Mouse (Mus musculus) Patski (cell line): ENCODE results near the gene Kars. TPM values are rescaled to one million over a fixed set of nuclear protein-coding genes. Genes with fewer than 3 reads are reported as not detected.

Experiments used
- ATAC-seq: fragments of 100-300 bp; one replicate; pipeline ENCODE4 v1.8.0; 2021
- CTCF ChIA-PET: fragments of 350-600 bp; sonication (Branson Sonifier 250); formaldehyde crosslinking; loops from one replicate; lab custom pipeline; 2022; ENCODE audit warnings: inconsistent platforms; lab: Charles Lee
- POLR2A ChIA-PET: fragments of 350-600 bp; sonication (Branson Sonifier 250); formaldehyde crosslinking; loops from one replicate; lab custom pipeline; 2022; ENCODE audit warnings: antibody characterized with exemption, inconsistent platforms; lab: Charles Lee
- DNase-seq: peaks from one replicate; pipeline ENCODE4 v3.0.0-alpha.2; 2011; ENCODE audit warnings: low read depth, low spot score
- H3K27me3 ChIP-seq: fragments of 371-371 bp; one replicate; pipeline ENCODE4 v1.5.1; 2021
- CTCF ChIP-seq: fragments of 100-300 bp; IDR thresholded peaks from one replicate; pipeline ENCODE4 v1.5.1; 2021
- in situ Hi-C: fragments of 300-500 bp; cut with MboI; formaldehyde crosslinking; loops from 3 replicates; pipeline ENCODE4 v1.11.1; 2018; ENCODE audit warnings: low pct_unique_long_range_greater_than_20kb, mixed read lengths
- polyA plus RNA-seq: library from polyadenylated mRNA; unstranded; gene quantifications from one replicate; pipeline ENCODE4 v1.2.3, GENCODE M21; 2021

Gene Kars
- polyA plus RNA-seq, 1 experiment from 2014 or later: 149 TPM

DNA sequence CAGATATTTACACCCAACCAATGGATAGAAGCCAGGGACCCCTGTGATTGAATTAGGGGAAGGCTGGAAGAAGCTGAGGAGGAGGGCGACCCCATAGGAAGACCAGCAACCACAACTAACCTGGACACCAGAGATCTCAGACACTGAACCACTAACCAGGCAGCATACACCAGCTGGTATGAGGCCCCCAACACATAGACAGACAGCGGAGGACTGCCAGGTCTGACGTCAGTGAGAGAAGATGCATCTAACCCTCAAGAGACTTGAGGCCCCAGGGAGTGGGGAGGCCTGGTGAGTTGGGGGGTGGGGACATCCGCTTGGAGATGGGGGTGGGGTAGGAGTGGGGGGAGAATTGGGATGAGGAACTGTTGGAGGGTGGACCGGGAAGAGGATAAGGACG, 19.5 kb upstream of the Kars start:
- in situ Hi-C loops: loop anchor here (25.0 kb wide), 1 partner anchor 1957 kb away; no protein-coding TSS in a partner anchor
- ATAC-seq (no peak), DNase-seq (no peak)
- TF ChIP-seq CTCF: no peak
- ChIA-PET POLR2A (no interaction called here), CTCF (no interaction called here)
- no peaks in the 10 kb centered on the region for H3K27me3 ChIP-seq

DNA sequence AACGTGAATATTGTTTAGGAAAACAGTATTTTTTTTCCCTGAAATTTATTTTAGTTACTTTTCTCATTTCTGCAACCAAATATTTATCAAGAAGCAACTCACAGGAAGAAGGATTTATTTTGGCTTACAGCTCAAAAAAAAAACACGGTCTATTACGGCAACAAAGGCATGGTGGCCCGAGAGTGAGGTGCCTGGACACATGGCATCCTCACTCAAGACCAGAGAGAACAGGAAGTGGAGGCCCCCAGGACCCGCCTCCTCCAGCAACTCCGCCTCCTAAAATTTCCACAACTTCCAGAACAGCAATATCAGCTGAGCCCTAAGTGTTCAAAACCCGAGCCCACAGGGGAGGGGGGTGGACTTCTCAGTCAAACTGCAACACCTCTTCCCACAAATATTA, 18.3 kb upstream of the Kars start:
- no peak for TF ChIP-seq CTCF
- CTCF ChIA-PET: no interaction called here
- DNase-seq (no peak), ATAC-seq (no peak)
- no peaks in the 10 kb centered on the region for H3K27me3 ChIP-seq
- in situ Hi-C loops: loop anchor here (25.0 kb wide), 1 partner anchor 1958 kb away; no protein-coding TSS in a partner anchor
- POLR2A ChIA-PET: no interaction called here

DNA sequence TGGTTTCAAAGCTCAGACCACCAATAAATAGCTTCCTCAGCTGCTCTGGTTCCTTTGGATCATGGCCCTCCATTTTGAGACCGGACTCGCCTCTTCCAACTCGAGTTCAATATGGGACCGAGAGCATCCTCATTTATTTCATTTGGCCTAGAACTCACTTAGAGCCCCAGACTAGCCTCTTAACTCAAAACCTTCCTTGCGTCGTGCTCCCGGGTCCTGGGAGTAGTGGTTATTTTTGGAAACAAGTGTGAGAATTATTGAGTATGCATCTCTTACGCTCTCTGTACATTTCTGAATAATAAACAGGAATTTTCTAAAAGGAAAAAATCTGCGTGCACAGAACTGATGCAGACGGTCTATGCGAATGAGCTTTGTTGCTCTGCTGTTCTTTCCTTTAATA, 3.8 kb upstream of the Kars start, which contains the start of gene Gm6793:
Gene Gm6793, minus strand, starts transcription at position 101 of the 400 bp plus-strand sequence.
- ATAC-seq (no peak), DNase-seq (no peak)
- CTCF ChIA-PET: no interaction called here
- in situ Hi-C loops: no loop called here
- POLR2A ChIA-PET: no interaction called here
- no peaks in the 10 kb centered on the region for H3K27me3 ChIP-seq
- TF ChIP-seq CTCF: no peak

DNA sequence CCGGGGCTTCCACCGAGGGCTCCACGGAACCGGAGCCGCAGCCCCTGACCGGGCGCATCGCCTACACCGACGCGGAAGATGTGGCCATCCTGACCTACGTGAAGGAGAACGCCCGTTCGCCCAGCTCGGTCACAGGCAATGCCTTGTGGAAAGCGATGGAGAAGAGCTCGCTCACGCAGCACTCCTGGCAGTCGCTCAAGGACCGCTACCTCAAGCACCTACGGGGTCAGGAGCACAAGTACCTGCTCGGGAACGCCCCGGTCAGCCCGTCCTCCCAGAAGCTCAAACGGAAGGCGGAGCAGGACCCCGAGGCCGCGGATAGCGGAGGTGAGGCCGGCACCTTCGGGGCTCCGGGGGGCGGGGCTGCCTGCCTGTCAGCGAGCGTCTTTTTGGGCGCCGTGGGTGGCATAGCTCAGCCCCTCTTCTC, 706 bp upstream of the Kars start:
- POLR2A ChIA-PET: interaction anchor here (0.9 kb wide), 2 partner anchors 20 to 28 kb away, joined by 4 read pairs; no protein-coding TSS in a partner anchor
- in situ Hi-C loops: no loop called here
- no peak for DNase-seq

DNA sequence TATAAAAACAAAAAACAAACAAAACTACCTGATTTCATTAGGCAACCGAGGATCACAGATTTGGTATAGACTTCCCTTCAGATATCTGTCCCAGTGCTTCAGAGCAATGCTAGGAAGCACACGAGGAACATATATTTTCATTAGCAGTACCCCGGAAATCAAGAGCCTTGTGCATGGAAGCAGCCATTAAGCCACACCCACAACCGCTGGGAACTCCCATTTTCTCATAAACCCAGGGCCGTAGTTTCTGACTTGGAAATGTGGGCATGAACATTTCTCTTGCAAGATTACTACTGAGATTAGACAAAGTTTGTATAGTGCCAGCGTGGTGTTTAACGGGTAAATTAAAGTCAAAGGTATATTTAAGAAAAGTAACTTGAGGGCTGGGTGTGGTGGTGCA, 1.6 kb downstream of the Kars start:
- no peak for TF ChIP-seq CTCF
- DNase-seq (no peak), ATAC-seq (no peak)
- in situ Hi-C loops: no loop called here
- ChIA-PET POLR2A (no interaction called here), CTCF (no interaction called here)
- no peaks in the 10 kb centered on the region for H3K27me3 ChIP-seq

More for the DNA sequence above, 706 bp upstream of the Kars start:
- no peaks in the 10 kb centered on the region for H3K27me3 ChIP-seq
- TF ChIP-seq CTCF: no peak
- ATAC-seq: peak; percentile 38
- CTCF ChIA-PET: no interaction called here

DNA sequence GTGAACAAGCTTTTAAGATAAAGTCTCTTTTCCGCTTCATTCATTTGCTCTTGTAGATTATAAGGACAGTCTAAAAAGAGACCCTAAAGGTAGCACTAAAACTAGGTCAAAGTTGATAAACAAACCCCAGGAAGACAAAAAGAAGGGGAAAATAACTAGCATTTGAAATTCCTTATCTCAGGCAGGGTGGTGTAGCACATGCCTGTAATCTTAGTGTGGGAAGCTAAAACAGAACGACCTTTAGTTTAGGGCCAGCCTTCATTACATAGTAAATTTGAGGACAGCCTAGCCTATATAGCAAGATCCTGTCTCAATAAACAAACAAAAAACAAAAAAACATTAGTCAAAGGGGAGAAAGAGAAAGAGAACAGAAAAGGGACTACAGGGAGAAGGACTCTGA, 3.5 kb downstream of the Kars start:
- in situ Hi-C loops: no loop called here
- TF ChIP-seq CTCF: no peak
- POLR2A ChIA-PET: no interaction called here
- no peaks in the 10 kb centered on the region for H3K27me3 ChIP-seq
- CTCF ChIA-PET: no interaction called here
- DNase-seq: no peak
- ATAC-seq: no peak

DNA sequence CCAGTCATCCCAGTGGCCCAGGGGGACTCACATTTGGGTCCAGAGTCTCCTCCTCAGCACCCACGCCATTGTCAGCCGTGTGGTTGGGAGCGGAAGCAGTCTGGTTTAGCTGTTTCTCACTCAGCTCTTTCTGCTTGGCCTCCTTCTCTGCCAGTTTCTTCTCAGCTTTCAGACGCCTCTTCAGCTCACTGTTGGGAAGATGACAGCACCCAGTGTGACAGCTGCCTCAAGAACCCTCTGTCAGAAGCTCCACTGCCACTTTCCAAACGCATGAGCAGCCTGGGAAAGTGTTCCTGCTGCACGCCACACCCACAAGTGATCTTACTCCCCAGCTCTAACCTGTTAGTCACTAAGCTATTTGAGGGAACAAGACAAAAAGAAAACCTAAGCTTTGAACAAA, 5.5 kb downstream of the Kars start:
- in situ Hi-C loops: no loop called here
- DNase-seq (no peak), ATAC-seq (no peak)
- H3K27me3 ChIP-seq: no peaks in the 10 kb centered on the region
- TF ChIP-seq CTCF: no peak
- POLR2A ChIA-PET: no interaction called here
- CTCF ChIA-PET: interaction anchor here (0.9 kb wide), 1 partner anchor 15 kb away, joined by 3 read pairs; no protein-coding TSS in a partner anchor

DNA sequence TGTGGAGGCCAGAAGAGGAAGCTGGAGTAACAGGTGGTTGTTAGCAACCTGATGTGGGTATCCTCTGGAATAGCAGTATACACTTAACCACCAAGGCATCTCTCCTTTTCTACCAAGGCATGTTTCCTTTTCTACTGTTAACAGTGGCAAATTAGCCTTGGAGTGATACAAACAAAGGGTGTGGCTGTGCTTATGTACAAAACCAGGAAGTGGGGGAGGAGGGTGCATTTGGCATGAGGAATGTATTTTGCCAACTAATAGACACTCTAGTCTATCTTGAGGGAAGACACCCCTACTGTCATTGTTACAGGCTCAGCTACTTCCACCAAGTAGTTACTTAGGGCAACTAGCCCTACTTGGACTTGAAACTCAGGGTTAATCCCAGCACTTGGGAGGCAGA, 6.4 kb downstream of the Kars start:
- in situ Hi-C loops: no loop called here
- ATAC-seq: no peak
- DNase-seq: no peak
- CTCF ChIA-PET: interaction anchor here (0.9 to 2.2 kb wide), 3 partner anchors 13 to 78 kb away, joined by 3 to 5 read pairs (median 3); partner anchors contain the start of gene Adat1
- H3K27me3 ChIP-seq: no peaks in the 10 kb centered on the region
- TF ChIP-seq CTCF: no peak
- POLR2A ChIA-PET: no interaction called here

DNA sequence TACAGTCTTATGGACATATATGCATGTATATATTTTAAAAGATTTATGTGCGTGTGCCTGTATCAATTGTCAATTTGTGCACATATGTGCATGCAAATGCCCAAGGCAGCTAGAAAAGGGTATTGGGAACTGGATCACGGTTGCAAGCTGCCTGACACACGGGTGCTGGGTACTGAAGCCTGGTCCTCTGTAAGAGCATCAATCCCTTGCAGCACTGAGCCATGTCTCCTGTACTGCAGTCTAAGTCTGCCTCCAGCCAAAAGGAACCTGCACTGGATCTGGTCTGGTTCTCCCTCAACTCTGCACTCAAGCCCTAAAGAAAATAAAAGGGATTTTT, 18.5 kb downstream of the Kars start:
- ATAC-seq (no peak), DNase-seq (no peak)
- POLR2A ChIA-PET: interaction anchor here (0.6 kb wide), 1 partner anchor 1459 kb away, joined by 4 read pairs; no protein-coding TSS in a partner anchor
- CTCF ChIA-PET: interaction anchor here (1.4 kb wide), 1 partner anchor 111 kb away, joined by 4 read pairs; no protein-coding TSS in a partner anchor
- no peak for TF ChIP-seq CTCF
- H3K27me3 ChIP-seq: no peaks in the 10 kb centered on the region
- in situ Hi-C loops: no loop called here

DNA sequence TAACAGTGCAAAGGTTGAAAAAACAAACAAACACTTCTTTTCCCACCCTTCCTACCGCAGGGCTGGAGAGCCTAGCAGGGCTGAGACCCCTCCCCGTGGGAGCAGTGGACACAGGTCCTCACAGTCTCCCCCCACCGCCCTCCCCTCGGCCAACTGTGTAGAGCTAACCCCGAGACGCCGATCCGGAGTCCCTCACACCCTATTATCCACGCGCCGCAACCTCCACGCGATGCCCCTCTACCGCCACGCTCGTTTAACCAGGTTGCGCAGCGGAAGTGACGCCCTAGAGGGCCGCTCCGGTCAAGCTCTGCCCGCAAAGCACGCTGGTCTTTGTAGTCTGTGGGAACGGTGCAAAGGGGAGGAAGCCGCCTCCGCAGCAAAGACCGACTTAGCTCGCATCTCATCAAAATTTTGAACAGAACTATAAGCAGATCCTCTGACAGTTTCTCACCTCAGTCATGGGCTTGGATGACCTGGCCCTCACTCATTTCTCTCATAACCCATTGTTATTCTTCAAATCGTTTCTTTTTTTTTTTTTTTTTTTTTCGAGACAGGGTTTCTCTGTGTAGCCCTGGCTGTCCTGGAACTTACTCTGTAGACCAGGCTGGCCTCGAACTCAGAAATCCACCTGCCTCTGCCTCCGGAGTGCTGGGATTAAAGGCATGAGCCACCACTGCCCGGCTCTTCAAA, 19.0 kb downstream of the Kars start, which contains the start of gene Adat1:
Gene Adat1, minus strand, starts transcription at position 290 of the 690 bp plus-strand sequence.
- ATAC-seq: peak; percentile 88
- H3K27me3 ChIP-seq: no peaks in the 10 kb centered on the region
- in situ Hi-C loops: no loop called here
- ChIA-PET CTCF (interaction anchor here (1.1 to 1.7 kb wide), 4 partner anchors 12 to 111 kb away, joined by 4 to 5 read pairs (median 4); no protein-coding TSS in a partner anchor), POLR2A (interaction anchor here (0.6 to 1.0 kb wide), 2 partner anchors 20 to 1460 kb away, joined by 4 read pairs; no protein-coding TSS in a partner anchor)
- DNase-seq: no peak
- TF ChIP-seq CTCF: no peak

DNA sequence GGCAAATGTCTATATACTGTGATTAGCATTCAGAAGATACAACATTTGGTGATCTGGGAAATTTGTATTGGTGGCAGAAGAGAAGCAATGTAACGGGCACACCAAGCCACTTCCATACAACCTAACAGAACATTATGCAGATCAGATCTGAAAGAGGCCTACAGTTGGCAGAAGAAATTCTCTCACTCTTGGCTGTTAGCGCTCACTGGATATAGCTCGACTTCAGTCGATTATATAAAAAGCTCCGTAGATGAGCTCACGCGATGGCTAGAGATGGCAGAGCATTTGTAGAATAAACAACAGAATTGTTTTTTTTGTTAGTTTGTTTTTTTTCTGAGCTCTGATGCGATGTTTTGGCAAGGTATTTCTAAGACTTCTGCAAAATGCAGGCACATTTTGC, 19.8 kb downstream of the Kars start:
- H3K27me3 ChIP-seq: no peaks in the 10 kb centered on the region
- ChIA-PET CTCF (interaction anchor here (0.9 to 1.7 kb wide), 7 partner anchors 9 to 109 kb away, joined by 3 to 7 read pairs (median 4); no protein-coding TSS in a partner anchor), POLR2A (interaction anchor here (1.0 kb wide), 1 partner anchor 21 kb away, joined by 4 read pairs; no protein-coding TSS in a partner anchor)
- no peak for DNase-seq
- in situ Hi-C loops: no loop called here
- no peak for ATAC-seq
- no peak for TF ChIP-seq CTCF
